Mouse (Mus musculus): ENCODE results near the gene Capn1.

Gene Capn1

DNA sequence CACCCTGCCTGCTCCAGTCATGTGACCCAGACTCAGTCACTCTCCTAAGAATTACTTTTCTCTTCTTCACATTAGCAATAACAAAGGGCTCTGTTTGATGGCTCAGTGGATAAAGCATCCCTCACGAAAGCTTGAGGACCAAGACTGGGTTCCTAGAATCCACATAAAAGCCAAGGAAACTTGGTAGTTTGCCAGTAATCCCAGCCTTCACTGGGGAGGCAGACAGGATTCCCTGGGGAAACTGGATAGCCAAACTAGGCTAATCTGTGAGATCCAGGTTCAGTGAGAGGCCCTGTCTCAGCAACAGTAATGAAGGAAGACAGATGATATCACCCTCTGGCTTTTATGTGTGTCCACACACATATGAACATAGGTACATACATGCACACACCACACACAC, 24.8 kb downstream of the Capn1 start:
- no peak for DNase-seq (ENCODE audit: low spot score in 2 of 2)

- no peak for DNase-seq (ENCODE audit: low spot score in 2 of 2)
Measured at GRCm38 (mm10) chr19:5990033-5990432, 25.7 kb downstream of the Capn1 start.

DNA sequence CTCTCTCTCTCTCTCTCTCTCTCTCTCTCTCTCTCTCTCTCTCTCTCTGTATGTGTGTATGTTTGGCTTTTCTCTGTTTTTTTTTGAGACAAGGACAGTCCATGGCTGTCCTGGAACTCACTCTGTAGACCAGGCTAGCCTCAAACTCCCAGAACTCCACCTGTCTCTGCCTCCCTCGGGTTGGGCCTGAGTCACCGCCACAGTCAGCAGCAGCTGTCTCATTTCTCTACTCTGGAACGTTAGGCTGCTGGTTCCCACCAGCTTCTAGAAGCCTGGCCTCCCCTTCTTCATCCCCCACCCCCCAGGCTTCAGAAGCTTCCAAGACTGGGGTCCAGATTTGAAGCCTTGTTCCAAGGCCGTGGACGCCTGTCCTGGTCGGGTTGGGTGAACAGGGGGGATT, 26.1 kb downstream of the Capn1 start:
- DNase-seq (ENCODE audit: low spot score in 2 of 2): no peak

DNA sequence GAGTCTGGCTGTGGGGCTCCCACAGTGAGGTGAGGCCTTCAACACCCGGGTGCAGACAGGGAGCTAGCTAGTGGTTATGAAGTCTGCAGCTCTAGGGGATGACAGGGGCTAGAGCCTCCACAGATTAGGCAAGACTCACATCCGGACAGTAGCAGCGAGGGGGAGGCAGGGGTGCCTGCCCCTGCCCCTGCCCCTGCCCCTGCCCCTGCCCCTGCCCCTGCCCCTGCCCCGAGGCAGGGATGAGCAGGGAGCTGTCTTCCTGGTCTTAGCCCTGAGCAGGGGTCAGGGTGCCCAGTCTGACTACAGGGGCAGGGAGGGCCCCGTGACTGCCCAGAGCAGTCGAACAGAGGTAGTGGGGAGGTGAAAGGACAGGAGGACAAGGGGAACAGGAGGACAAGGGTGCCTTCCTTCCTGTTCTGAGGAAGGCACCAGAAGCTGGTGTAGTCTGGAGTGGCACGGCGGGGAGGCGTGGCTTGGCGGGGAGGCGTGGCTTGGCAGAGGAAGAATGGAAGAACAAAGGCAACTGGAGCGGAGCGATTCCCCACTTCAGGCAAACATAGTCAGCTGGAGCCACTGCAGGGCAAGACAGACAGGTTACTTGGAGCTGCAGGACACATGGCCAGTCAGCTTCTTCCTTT, 26.8 kb downstream of the Capn1 start:
- DNase-seq (ENCODE audit: low spot score in 2 of 2): peak; percentile 10 to 24

- no peak for DNase-seq (ENCODE audit: low spot score in 2 of 2)
Measured at GRCm38 (mm10) chr19:5988027-5988814, 27.5 kb downstream of the Capn1 start.

DNA sequence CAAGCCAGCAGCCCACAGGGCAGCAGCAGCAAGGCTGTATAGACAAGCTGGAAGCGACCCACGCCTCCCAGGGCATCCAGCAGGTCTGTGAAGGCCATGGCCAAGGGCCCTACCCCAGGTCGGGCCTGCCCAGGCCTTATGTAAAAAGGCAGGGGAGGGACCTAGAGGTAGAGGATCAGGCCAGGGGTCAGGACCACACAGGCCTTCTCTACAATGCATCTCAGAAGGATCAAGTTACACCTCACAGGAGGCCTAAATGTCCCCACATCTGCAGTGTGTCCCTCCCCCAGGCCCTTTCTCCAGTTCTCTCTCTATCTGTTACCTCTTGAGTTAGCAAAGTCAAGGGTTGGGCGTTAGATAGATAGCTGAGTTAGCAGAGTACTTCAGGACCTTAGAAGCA, 29.7 kb downstream of the Capn1 start, which contains the start of gene Slc22a20:
TSS of gene Slc22a20 (minus strand) at position 101 of the 400 bp plus-strand sequence.
- DNase-seq (ENCODE audit: low spot score in 2 of 2): no peak

DNA sequence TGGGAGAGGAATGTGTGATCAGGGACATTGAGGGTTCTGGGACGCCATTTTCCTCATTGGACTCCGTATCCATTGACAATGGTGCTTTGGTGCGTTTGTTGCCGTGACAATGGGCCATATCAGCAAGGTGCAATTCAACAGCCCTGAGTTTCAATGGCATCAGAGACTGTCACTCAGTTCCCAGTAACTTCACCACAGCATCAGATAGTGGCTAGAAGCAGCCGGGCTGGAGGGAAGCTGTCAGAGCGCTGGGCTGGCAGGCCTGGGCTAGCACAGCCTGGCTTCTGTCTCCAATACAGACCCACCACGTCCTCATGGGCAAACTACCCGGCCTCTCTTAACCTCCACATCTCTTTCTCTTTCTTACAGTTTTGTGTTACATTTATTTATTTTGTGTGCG, 35.2 kb downstream of the Capn1 start:
- no peak for DNase-seq (ENCODE audit: low spot score in 2 of 2)

DNA sequence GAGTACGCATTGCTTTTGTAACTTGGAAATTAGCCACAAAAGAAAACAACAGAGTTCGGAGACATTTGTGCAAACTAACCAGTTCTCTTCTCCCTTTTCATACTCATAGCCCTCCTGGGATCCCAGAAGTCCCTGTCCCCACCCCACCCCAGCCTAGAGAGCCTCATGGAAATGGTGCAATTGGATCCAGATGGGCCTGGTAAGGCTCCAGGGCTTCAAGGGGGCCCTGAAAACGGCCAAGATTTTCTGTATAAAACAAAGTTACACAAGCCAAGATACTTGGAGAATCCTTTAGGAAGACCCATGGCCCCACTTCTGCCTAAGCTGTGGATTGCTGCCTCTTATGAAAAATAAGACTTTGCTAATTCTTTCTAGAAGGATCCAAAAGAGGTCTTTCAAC, 38.0 kb downstream of the Capn1 start:
- peak; percentile 19 to 42 for DNase-seq (ENCODE audit: low spot score in 2 of 2)

- no peak for DNase-seq (ENCODE audit: low spot score in 2 of 2)
Measured at GRCm38 (mm10) chr19:5975676-5976075, 40.0 kb downstream of the Capn1 start.

GRCm38 (mm10) chr19:5975112-5975511, 40.6 kb downstream of the Capn1 start:
- no peak for DNase-seq (ENCODE audit: low spot score in 2 of 2)

GRCm38 (mm10) chr19:5967664-5968063, 48.0 kb downstream of the Capn1 start:
- no peak for DNase-seq (ENCODE audit: low spot score in 2 of 2)

GRCm38 (mm10) chr19:5966786-5967185, 48.9 kb downstream of the Capn1 start:
- DNase-seq (ENCODE audit: low spot score in 2 of 2): no peak

DNA sequence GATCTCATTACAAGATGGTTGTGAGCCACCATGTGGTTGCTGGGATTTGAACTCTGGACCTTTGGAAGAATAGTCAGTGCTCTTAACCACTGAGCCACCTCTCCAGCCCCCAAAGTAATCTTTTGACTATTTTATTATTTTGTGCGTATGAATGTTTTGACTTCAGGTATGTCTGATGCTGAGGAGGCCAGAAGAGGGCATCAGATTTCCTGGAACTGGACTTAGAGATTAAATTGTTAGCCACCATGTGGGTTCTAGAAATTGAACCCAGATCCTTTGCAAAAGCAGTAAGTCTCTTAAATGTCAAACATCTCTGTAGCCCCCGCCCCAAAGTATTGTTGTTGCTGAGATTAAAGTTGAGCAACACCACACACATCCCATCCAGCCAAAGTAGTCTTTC, 49.8 kb downstream of the Capn1 start:
- DNase-seq (ENCODE audit: low spot score in 2 of 2): no peak

GRCm38 (mm10) chr19:5965280-5965679, 50.4 kb downstream of the Capn1 start:
- DNase-seq (ENCODE audit: low spot score in 2 of 2): peak; percentile 22 to 65

DNA sequence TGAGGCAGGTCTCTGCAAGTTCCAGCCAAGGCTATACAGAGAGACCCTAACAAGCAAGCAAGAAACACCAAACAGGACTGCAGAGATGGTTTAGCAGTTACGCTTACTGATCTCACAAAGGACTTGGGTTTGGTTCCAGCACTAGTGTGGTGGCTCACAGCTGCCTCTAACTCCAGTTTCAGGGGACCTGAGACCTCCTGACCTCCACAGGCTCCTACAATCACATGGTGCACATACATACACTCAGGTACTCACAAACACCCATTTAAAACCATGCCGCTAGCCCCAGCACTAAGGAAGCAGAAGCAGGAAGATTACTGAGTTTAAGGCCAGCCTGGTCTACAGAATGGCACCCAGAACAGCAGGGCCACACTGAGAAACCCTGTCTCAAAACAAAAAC, 50.9 kb downstream of the Capn1 start:
- DNase-seq (ENCODE audit: low spot score in 2 of 2): no peak

DNA sequence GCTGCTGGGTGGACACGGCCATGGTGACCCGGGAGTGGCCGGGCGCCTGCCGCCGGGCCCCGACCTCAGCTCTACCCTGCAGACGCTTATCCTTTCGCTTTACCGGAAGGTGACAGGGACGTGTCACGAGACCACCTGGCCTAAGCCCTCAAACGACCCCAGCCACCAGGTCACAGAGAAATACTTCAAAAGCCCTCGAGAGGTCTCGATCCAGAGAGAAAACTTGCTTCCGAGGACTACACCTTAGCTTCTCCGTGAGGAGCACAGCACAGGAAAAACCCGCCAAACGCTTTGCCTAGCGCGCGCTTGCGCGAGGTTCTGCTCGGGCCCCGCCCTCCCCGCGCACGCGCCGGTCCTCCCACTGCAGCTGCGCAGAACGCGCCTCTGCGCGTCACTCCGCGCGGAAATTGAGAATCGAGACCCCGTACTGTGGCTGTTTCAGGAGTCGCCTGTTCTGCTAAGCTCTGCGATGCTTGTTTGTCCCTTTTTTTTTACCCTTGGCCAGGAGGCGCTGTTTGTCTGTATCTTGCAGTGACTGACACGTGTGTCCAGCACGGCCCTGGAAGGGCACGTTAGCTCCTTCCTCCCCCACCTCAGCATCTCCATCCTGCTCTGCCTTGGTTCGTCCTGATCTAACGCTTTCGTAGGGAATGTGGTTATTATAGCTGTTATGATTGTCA, 51.7 kb downstream of the Capn1 start, which contains the start of gene Pola2:
TSS of gene Pola2 (minus strand) at position 320 of the 680 bp plus-strand sequence.
- DNase-seq (ENCODE audit: low spot score in 2 of 2): peak; percentile 84 to 87

DNA sequence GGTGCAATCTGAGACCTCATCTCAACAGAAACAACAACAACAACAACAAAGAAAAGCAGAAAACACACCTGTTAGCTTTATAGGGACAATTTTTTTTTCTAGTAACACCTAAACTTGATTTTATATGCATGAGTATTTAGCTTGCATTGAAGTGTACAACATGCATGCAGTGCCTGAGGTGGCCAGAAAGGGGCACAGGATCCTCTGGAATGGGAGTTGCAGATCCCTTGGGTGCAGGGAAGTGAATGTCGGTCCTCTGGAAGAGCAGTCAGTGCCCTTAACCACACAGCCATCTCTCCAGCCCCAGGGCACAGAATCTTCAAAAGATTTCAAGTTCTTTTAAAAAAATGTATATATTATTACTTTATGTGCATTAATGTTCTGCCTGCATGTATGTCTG, 53.0 kb downstream of the Capn1 start:
- no peak for DNase-seq (ENCODE audit: low spot score in 2 of 2)

GRCm38 (mm10) chr19:5957371-5957770, 58.3 kb downstream of the Capn1 start:
- DNase-seq (ENCODE audit: low spot score in 2 of 2): no peak

DNA sequence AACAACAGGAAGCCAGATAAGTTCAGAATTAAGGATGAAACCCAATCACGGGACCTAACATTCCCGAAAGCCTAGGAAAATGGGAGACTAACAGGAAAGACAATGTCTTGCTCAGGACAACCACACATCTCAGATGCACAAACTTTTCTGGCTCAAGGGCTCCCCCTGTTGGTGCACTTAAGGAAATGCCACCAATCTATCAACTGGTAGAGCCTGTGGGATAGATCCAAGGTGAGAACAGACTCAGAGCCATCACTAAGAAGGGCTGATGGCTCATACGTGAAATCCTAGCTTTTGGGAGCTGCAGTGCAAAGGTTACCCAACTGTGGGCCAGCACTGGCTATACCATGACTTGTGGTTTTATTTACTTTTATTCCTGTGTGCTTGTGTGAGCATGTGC, 59.0 kb downstream of the Capn1 start:
- peak; percentile 80 to 89 for DNase-seq (ENCODE audit: low spot score in 2 of 2)

GRCm38 (mm10) chr19:5955704-5956670, 59.7 kb downstream of the Capn1 start:
- peak; percentile 76 to 82 for DNase-seq (ENCODE audit: low spot score in 2 of 2)

- DNase-seq (ENCODE audit: low spot score in 2 of 2): no peak
Measured at GRCm38 (mm10) chr19:5954936-5955335, 60.8 kb downstream of the Capn1 start.

Data from heart, adult 9 months (tissue).